Mouse (Mus musculus): ENCODE measurements around the gene Olfr700.
"Not testable (repeated sequence)": the region's sequence is repeated elsewhere in the genome, so short reads cannot be mapped to it uniquely, and the experiment has no call there.

Olfr700 gene

GRCm38 (mm10) chr7:106808734-106809133 is at the start of gene Olfr700:
Gene Olfr700 (minus strand): TSS chr7:106808834.
- CTCF ChIA-PET = no interaction called here
- POLR2A ChIA-PET = no interaction called here

GRCm38 (mm10) chr7:106843060-106843459 is 34.4 kb upstream of the Olfr700 start, which contains the start of gene Olfr703:
Gene Olfr703 (plus strand): TSS chr7:106843360.
- POLR2A ChIA-PET = no interaction called here
- CTCF ChIA-PET = no interaction called here

DNA sequence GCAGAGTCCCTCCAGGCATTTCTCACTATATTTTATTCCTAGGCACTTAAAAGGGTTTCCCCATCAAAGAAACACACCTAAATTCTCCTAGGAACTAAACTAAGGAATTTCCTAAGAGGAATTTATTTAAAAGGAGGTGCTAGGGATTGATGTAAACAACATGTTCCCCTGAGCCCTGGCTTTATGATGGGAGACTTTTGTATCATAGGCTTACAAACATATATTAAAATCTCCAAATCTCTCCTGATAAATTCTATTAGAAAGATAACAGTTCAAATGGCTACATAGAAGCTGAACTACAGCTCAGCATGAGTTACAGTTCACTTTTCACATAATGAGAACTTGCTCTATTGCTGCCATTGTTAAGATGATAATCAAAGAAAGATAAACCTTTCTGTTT is 25.2 kb upstream of the Olfr700 start, which contains the start of gene Olfr702:
Gene Olfr702 (minus strand): TSS at position 101 of the 400 bp plus-strand sequence.
- ChIA-PET CTCF (no interaction called here), POLR2A (no interaction called here)

DNA sequence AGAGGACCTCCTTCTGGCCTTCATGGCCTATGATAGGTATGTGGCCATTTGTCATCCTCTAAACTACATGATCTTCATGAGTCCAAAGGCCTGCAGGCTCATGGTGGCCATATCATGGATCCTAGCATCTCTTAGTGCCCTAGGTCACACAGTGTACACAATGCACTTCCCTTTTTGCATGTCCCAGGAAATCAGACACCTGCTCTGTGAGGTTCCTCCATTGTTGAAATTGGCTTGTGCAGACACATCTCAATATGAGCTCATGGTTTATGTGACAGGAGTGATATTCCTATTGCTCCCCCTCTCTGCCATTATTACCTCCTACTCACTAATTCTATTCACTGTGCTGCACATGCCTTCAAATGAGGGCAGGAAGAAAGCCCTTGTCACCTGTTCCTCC is 9.8 kb upstream of the Olfr700 start:
- ChIA-PET CTCF (no interaction called here), POLR2A (no interaction called here)

- CTCF ChIA-PET = no interaction called here
Measured at GRCm38 (mm10) chr7:106815775-106816174, 7.1 kb upstream of the Olfr700 start.

GRCm38 (mm10) chr7:106813829-106814228 is 5.2 kb upstream of the Olfr700 start, which contains the start of gene Olfr701:
Gene Olfr701 (plus strand): TSS chr7:106814129.
- ChIA-PET CTCF (no interaction called here), POLR2A (no interaction called here)

More at GRCm38 (mm10) chr7:106815775-106816174, 7.1 kb upstream of the Olfr700 start:
- POLR2A ChIA-PET = no interaction called here

GRCm38 (mm10) chr7:106793098-106793497 is 15.5 kb downstream of the Olfr700 start, which contains the start of gene Olfr699:
Gene Olfr699 (minus strand): TSS chr7:106793198.
- ChIA-PET CTCF (no interaction called here), POLR2A (no interaction called here)

- CTCF ChIA-PET = no interaction called here
- POLR2A ChIA-PET = no interaction called here
Measured at GRCm38 (mm10) chr7:106788330-106788729, 20.3 kb downstream of the Olfr700 start.

- POLR2A ChIA-PET = interaction anchor here in 2 of 4 experiments (1.3 to 1.7 kb wide), 2 partner anchors 15 to 16 kb away, joined by 6 read pairs; no protein-coding TSS in a partner anchor
- CTCF ChIA-PET = not testable (repeated sequence)
Measured at GRCm38 (mm10) chr7:106761008-106761407, 47.6 kb downstream of the Olfr700 start.

DNA sequence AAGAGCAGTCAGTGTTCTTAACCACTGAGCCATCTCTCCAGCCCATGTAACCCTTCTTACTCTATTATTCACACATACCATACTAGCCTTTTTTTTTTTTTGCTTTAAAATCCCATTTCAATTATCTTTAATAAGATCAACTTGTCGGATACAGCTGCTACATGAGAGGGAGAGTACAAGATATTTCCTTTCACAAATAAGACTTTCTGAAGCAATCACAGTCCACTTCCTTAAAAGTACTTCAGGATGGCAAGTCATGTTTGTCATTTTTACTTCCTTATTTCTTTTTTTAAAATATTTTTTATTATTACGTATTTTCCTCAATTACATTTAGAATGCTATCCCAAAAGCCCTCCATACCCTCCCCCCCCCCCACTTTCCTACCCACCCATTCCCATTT is 49.8 kb downstream of the Olfr700 start:
- CTCF ChIA-PET = interaction anchor here in 2 of 4 experiments (0.7 to 0.8 kb wide), 2 partner anchors 196 to 208 kb away, joined by 3 read pairs; no protein-coding TSS in a partner anchor
- POLR2A ChIA-PET = interaction anchor here in 1 of 4 experiments (0.6 kb wide), 2 partner anchors 14 to 131 kb away, joined by 4 to 5 read pairs; no protein-coding TSS in a partner anchor

All from embryonic stem cell, embryonic (primary cell).